Mouse (Mus musculus): Measurements from ENCODE around the gene Utp20.

- TF ChIP-seq CTCF (IDR thresholded peaks at IDR 0.05; ENCODE audit: extremely low read depth, insufficient read depth, low read length) = no peak
- TF ChIP-seq POLR2A (IDR thresholded peaks at IDR 0.05; ENCODE audit: extremely low read depth, insufficient read depth, low read length) = no peak
Measured at GRCm38 (mm10) chr10:88741426-88741825, 85.2 kb downstream of the Utp20 start.

All from cortical plate, adult 2 months (tissue).